Mouse (Mus musculus) embryonic facial prominence, embryonic 12.5 days (tissue): ENCODE data around the gene Gm17019. TPM values are rescaled to one million over a fixed set of nuclear protein-coding genes. Genes with fewer than 3 reads are reported as not detected.
A peak's percentile ranks its signal among the peaks of the same experiment; 100 is the strongest.
"Not testable (repeated sequence)": the region's sequence is repeated elsewhere in the genome, so short reads cannot be mapped to it uniquely, and the experiment has no call there.

ENCODE experiments used
- ATAC-seq: fragments of 200-750 bp; cut with Nextera tagmentation; 2 replicates; pipeline ENCODE4 v1.8.0; 2017; ENCODE audit not compliant: insufficient number of reproducible peaks, insufficient read depth, low FRiP score, low TSS enrichment
- H3K27ac ChIP-seq: fragments of 300-500 bp; sonication (generic); 2 replicates; pipeline ENCODE4 v1.5.1; 2016; ENCODE audit warnings: mild to moderate bottlenecking
- H3K27me3 ChIP-seq: fragments of 300-500 bp; sonication (generic); 2 replicates; pipeline ENCODE4 v1.6.1; 2016; ENCODE audit warnings: mild to moderate bottlenecking, moderate library complexity
- H3K36me3 ChIP-seq: fragments of 300-500 bp; sonication (generic); 2 replicates; pipeline ENCODE4 v1.6.1; 2016; ENCODE audit warnings: mild to moderate bottlenecking
- H3K4me1 ChIP-seq: fragments of 300-500 bp; sonication (generic); 2 replicates; pipeline ENCODE4 v1.6.1; 2016
- H3K4me2 ChIP-seq: fragments of 300-500 bp; sonication (generic); replicated peaks from 2 replicates; pipeline ENCODE4 v1.6.1; 2016; ENCODE audit warnings: mild to moderate bottlenecking, moderate library complexity
- H3K4me3 ChIP-seq: fragments of 300-500 bp; sonication (generic); 2 replicates; pipeline ENCODE4 v1.5.1; 2016; ENCODE audit warnings: mild to moderate bottlenecking
- H3K9ac ChIP-seq: fragments of 300-500 bp; sonication (generic); 2 replicates; pipeline ENCODE4 v1.6.1; 2016; ENCODE audit warnings: mild to moderate bottlenecking, moderate library complexity
- H3K9me3 ChIP-seq: fragments of 300-500 bp; sonication (generic); 2 replicates; pipeline ENCODE4 v1.6.1; 2016; ENCODE audit warnings: mild to moderate bottlenecking, moderate library complexity
- WGBS: fragments of 180-500 bp; shearing (Covaris S2); methylation state at CpG from one replicate; pipeline ENCODE4 v1.1.7; 2016; 5-methylcytosine and 5-hydroxymethylcytosine counted together
- polyA plus RNA-seq: library from polyadenylated mRNA; unstranded; fragments of >200 nt; fragmentation: Nextera tagmentation; extraction: Ambion mirVana; gene quantifications from 2 replicates; pipeline ENCODE4 v1.2.1, GENCODE M21; 2016

The Gm17019 gene
- polyA plus RNA-seq, 1 experiment from 2014 or later, result not detected

DNA sequence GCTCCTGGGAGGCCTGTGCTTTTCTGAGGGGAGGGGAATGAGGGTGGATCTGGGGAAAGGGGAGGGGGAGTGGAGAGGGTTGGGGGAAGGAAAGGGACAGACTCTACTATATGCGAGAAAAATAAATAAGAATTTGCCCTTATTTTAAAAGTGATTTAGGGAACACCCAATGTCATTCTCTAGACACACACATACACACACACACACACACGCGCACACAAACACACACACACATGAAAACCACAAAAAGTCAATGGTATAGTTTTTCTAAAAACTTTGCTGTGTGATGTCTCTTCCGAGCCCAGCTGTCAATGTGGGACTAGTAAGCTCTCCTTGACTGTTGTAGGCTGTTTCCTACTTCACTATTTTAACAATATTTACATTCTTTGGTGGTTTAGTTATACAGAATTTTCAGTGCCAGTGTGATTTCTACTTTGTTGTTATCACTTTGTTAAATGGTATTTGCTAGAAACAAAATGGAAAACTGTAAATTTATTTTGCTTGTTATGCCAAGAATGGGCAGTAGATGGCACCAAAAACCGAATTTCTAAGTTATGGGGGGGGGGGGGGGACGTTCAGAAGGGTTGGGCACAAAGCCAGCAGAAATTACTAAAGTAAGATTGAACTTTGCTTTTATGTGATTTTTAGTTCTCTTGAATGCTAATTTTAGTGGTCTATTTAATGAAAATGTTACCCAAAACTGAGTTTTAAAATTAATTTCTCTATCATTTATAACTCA is 46.0 kb downstream of the Gm17019 start:
- H3K9ac ChIP-seq, H3K4me3 ChIP-seq, H3K36me3 ChIP-seq, H3K27me3 ChIP-seq, H3K4me2 ChIP-seq, H3K4me1 ChIP-seq, H3K27ac ChIP-seq, H3K9me3 ChIP-seq: not testable (repeated sequence)
- WGBS, result 34% methylated on average over 6 of the region's 6 CpGs
- peak; percentile 56; the same call in 1 of the 2 replicates for ATAC-seq

Other genes starting within 250 kb of the Gm17019 start
- not detected in 2 replicates for gene Gm9758, start 118.1 kb downstream of the Gm17019 start, polyA plus RNA-seq
- not detected in 2 replicates for gene Speer4e, start 94.6 kb downstream of the Gm17019 start, polyA plus RNA-seq
- gene Gm10354, start 54.1 kb downstream of the Gm17019 start, polyA plus RNA-seq, result not detected in 2 replicates